Mouse (Mus musculus): ENCODE results near the gene Prkcz. TPM values are rescaled to one million over a fixed set of nuclear protein-coding genes. Genes with fewer than 3 reads are reported as not detected.
A peak's percentile ranks its signal among the peaks of the same experiment; 100 is the strongest.

Prkcz gene
- polyA plus RNA-seq, 1 experiment from 2014 or later = 33.9 TPM

- H3K9ac ChIP-seq = no peak overlapping the region
These were observed 115.2 kb downstream of the Prkcz start for GRCm38 (mm10) chr4:155245770-155246492.

GRCm38 (mm10) chr4:155243233-155243632 lies 117.9 kb downstream of the Prkcz start:
- Histone ChIP-seq H3K9ac (no peak overlapping the region), H3K4me3 (no peak overlapping the region), H3K4me1 (0 out of 2 replicates have a peak, but pooled peaks cover 5% of the 10 kb centered on the region), H3K27me3 (no peaks in the 10 kb centered on the region), H3K9me3 (replicated peaks) (no peaks in the 10 kb centered on the region), H3K36me3 (no peaks in the 10 kb centered on the region), H3K4me2 (replicated peaks) (no peak overlapping the region), H3K27ac (no peak overlapping the region)
- 89% methylated on average over 12 of the region's 12 CpGs for WGBS
- ATAC-seq (ENCODE audit: low FRiP score) = no peak

More at GRCm38 (mm10) chr4:155245770-155246492, 115.2 kb downstream of the Prkcz start:
- ATAC-seq (ENCODE audit: low FRiP score) = no peak
- Histone ChIP-seq H3K4me2 (replicated peaks) (no peak overlapping the region), H3K27me3 (no peaks in the 10 kb centered on the region), H3K27ac (no peak overlapping the region), H3K4me3 (no peak overlapping the region), H3K36me3 (no peaks in the 10 kb centered on the region), H3K9me3 (replicated peaks) (no peaks in the 10 kb centered on the region), H3K4me1 (peaks cover 11% of the 10 kb centered on the region)
- WGBS = 73% methylated on average over 6 of the region's 6 CpGs

GRCm38 (mm10) chr4:155242292-155242691 lies 118.9 kb downstream of the Prkcz start:
- 86% methylated on average over 5 of the region's 5 CpGs for WGBS
- Histone ChIP-seq H3K9me3 (replicated peaks) (no peaks in the 10 kb centered on the region), H3K27ac (no peak overlapping the region)

GRCm38 (mm10) chr4:155241789-155242188 lies 119.4 kb downstream of the Prkcz start:
- H3K9me3 ChIP-seq (replicated peaks) = no peaks in the 10 kb centered on the region
- 84% methylated on average over 9 of the region's 9 CpGs for WGBS
- no peak for ATAC-seq (ENCODE audit: low FRiP score)
- H3K9ac ChIP-seq = no peak overlapping the region
- no peak overlapping the region for H3K4me3 ChIP-seq
- H3K27ac ChIP-seq = no peak overlapping the region
- no peaks in the 10 kb centered on the region for H3K27me3 ChIP-seq
- no peak overlapping the region for H3K4me2 ChIP-seq (replicated peaks)
- H3K36me3 ChIP-seq = no peaks in the 10 kb centered on the region
- peaks cover 5% of the 10 kb centered on the region; the same call in 1 of the 2 replicates for H3K4me1 ChIP-seq

More at GRCm38 (mm10) chr4:155242292-155242691, 118.9 kb downstream of the Prkcz start:
- Histone ChIP-seq H3K27me3 (no peaks in the 10 kb centered on the region), H3K4me1 (0 out of 2 replicates have a peak, but pooled peaks cover 5% of the 10 kb centered on the region), H3K36me3 (no peaks in the 10 kb centered on the region), H3K4me2 (replicated peaks) (no peak overlapping the region), H3K4me3 (no peak overlapping the region), H3K9ac (no peak overlapping the region)
- ATAC-seq (ENCODE audit: low FRiP score) = no peak

- WGBS = 55% methylated on average over 6 of the region's 6 CpGs
- Histone ChIP-seq H3K27me3 (no peaks in the 10 kb centered on the region), H3K9ac (no peak overlapping the region), H3K4me1 (peaks cover 18% of the 10 kb centered on the region), H3K9me3 (replicated peaks) (no peaks in the 10 kb centered on the region), H3K27ac (no peak overlapping the region), H3K4me2 (replicated peaks) (no peak overlapping the region), H3K36me3 (no peaks in the 10 kb centered on the region), H3K4me3 (no peak overlapping the region)
- ATAC-seq (ENCODE audit: low FRiP score) = no peak
These were observed 121.7 kb downstream of the Prkcz start for GRCm38 (mm10) chr4:155239494-155239893.

GRCm38 (mm10) chr4:155238276-155238675 lies 122.9 kb downstream of the Prkcz start:
- ATAC-seq (ENCODE audit: low FRiP score) = no peak
- Histone ChIP-seq H3K36me3 (no peaks in the 10 kb centered on the region), H3K9me3 (replicated peaks) (no peaks in the 10 kb centered on the region), H3K4me1 (peaks cover 30% of the 10 kb centered on the region), H3K27me3 (no peaks in the 10 kb centered on the region), H3K27ac (no peak overlapping the region), H3K4me3 (no peak overlapping the region), H3K9ac (0 out of 2 replicates have a peak overlapping the region, but pooled peaks have one; percentile 6), H3K4me2 (replicated peaks) (no peak overlapping the region)
- 67% methylated on average over 5 of the region's 5 CpGs for WGBS

- peaks cover 32% of the 10 kb centered on the region for H3K4me1 ChIP-seq
- H3K27me3 ChIP-seq = no peaks in the 10 kb centered on the region
- H3K9me3 ChIP-seq (replicated peaks) = no peaks in the 10 kb centered on the region
- 76% methylated on average over 12 of the region's 12 CpGs for WGBS
- H3K4me2 ChIP-seq (replicated peaks) = no peak overlapping the region
- H3K27ac ChIP-seq = no peak overlapping the region
- H3K36me3 ChIP-seq = no peaks in the 10 kb centered on the region
- H3K9ac ChIP-seq = no peak overlapping the region
- no peak overlapping the region for H3K4me3 ChIP-seq
- ATAC-seq (ENCODE audit: low FRiP score) = no peak
These were observed 124.3 kb downstream of the Prkcz start for GRCm38 (mm10) chr4:155236737-155237385.

GRCm38 (mm10) chr4:155235311-155236119 lies 125.6 kb downstream of the Prkcz start:
- Histone ChIP-seq H3K27me3 (no peaks in the 10 kb centered on the region), H3K9ac (peak overlapping the region; percentile 59), H3K9me3 (replicated peaks) (no peaks in the 10 kb centered on the region), H3K27ac (peak overlapping the region; percentile 93), H3K4me3 (no peak overlapping the region), H3K4me1 (peaks cover 34% of the 10 kb centered on the region), H3K36me3 (no peaks in the 10 kb centered on the region), H3K4me2 (replicated peaks) (peak overlapping the region; percentile 38)
- 22% methylated on average over 18 of the region's 18 CpGs for WGBS
- peak; percentile 79 for ATAC-seq (ENCODE audit: low FRiP score)

- H3K9ac ChIP-seq = peak overlapping the region; percentile 59
- H3K4me3 ChIP-seq = no peak overlapping the region
- peaks cover 34% of the 10 kb centered on the region for H3K4me1 ChIP-seq
- no peaks in the 10 kb centered on the region for H3K27me3 ChIP-seq
- peak overlapping the region; percentile 38 for H3K4me2 ChIP-seq (replicated peaks)
- ATAC-seq (ENCODE audit: low FRiP score) = 0 out of 2 replicates have a peak, but pooled peaks have one; percentile 18
- no peaks in the 10 kb centered on the region for H3K36me3 ChIP-seq
- no peaks in the 10 kb centered on the region for H3K9me3 ChIP-seq (replicated peaks)
- peak overlapping the region; percentile 93 for H3K27ac ChIP-seq
- 67% methylated on average over 8 of the region's 8 CpGs for WGBS
These were observed 126.5 kb downstream of the Prkcz start for GRCm38 (mm10) chr4:155234371-155235310.

GRCm38 (mm10) chr4:155233878-155234277 lies 127.3 kb downstream of the Prkcz start:
- Histone ChIP-seq H3K27ac (peak overlapping the region; percentile 93), H3K27me3 (no peaks in the 10 kb centered on the region), H3K9me3 (replicated peaks) (no peaks in the 10 kb centered on the region), H3K4me3 (no peak overlapping the region), H3K36me3 (no peaks in the 10 kb centered on the region), H3K4me1 (peaks cover 34% of the 10 kb centered on the region), H3K9ac (peak overlapping the region; percentile 48), H3K4me2 (replicated peaks) (no peak overlapping the region)
- ATAC-seq (ENCODE audit: low FRiP score) = 0 out of 2 replicates have a peak, but pooled peaks have one; percentile 22
- WGBS = 30% methylated on average over 10 of the region's 10 CpGs

- H3K9me3 ChIP-seq (replicated peaks) = no peaks in the 10 kb centered on the region
- no peak for ATAC-seq (ENCODE audit: low FRiP score)
These were observed 132.7 kb downstream of the Prkcz start for GRCm38 (mm10) chr4:155228461-155228860.

More at GRCm38 (mm10) chr4:155228461-155228860, 132.7 kb downstream of the Prkcz start:
- H3K4me2 ChIP-seq (replicated peaks) = no peak overlapping the region
- 0 out of 2 replicates have a peak, but pooled peaks cover 3% of the 10 kb centered on the region for H3K27me3 ChIP-seq
- 80% methylated on average over 5 of the region's 5 CpGs for WGBS
- H3K4me1 ChIP-seq = peaks cover 6% of the 10 kb centered on the region
- H3K36me3 ChIP-seq = no peaks in the 10 kb centered on the region
- no peak overlapping the region for H3K27ac ChIP-seq
- H3K4me3 ChIP-seq = no peak overlapping the region
- H3K9ac ChIP-seq = no peak overlapping the region

All from hindbrain, embryonic 12.5 days (tissue).